Mouse (Mus musculus) stomach, postnatal 0 days (tissue): Measurements from ENCODE around the gene Orc1.

Experiments used
- CTCF ChIP-seq: IDR thresholded peaks from 2 replicates; pipeline ENCODE4 v1.5.1; 2016; ENCODE audit warnings: antibody characterized with exemption, low read depth, mild to moderate bottlenecking, moderate library complexity
- EP300 ChIP-seq: optimal IDR thresholded peaks from 2 replicates; pipeline ENCODE3; 2016; ENCODE audit warnings: antibody characterized with exemption

- TF ChIP-seq CTCF: no peak
- TF ChIP-seq EP300: no peak
Observed at GRCm38 (mm10) chr4:108630096-108630495, 50.9 kb downstream of the Orc1 start.
